Mouse (Mus musculus): ENCODE data around the gene Rnf225.

GRCm38 (mm10) chr7:12910181-12910668, 17.0 kb upstream of the Rnf225 start:
- TF ChIP-seq CTCF (IDR thresholded peaks at IDR 0.05; ENCODE audit: borderline replicate concordance, control insufficient read depth, extremely low read depth, insufficient read depth, low read length, poor library complexity) (no peak), POLR2A (IDR thresholded peaks at IDR 0.05; ENCODE audit: control insufficient read depth, extremely low read depth, insufficient read depth, low read length, poor library complexity) (peak; percentile 51; the same call in 1 of the 2 replicates)

Data from thymus, adult 2 months (tissue).